Mouse (Mus musculus) lung, postnatal 0 days (tissue): Measurements from ENCODE around the gene Lefty1. TPM values are rescaled to one million over a fixed set of nuclear protein-coding genes. Genes with fewer than 3 reads are reported as not detected.
A peak's percentile ranks its signal among the peaks of the same experiment; 100 is the strongest.

Experiments
- ATAC-seq: fragments of 200-750 bp; cut with Nextera tagmentation; 2 replicates; pipeline ENCODE4 v1.8.0; 2017; ENCODE audit warnings: moderate library complexity
- DNase-seq: peaks from one replicate; pipeline ENCODE4 v3.0.0-alpha.2; 2016; ENCODE audit warnings: low spot score
- H3K27ac ChIP-seq: fragments of 300-500 bp; sonication (generic); 2 replicates; pipeline ENCODE4 v1.5.1; 2014; ENCODE audit warnings: antibody characterized with exemption, mild to moderate bottlenecking, low read length, mixed read lengths
- H3K27me3 ChIP-seq: fragments of 300-500 bp; sonication (generic); replicated peaks from 2 replicates; pipeline ENCODE4 v1.6.1; 2014; ENCODE audit warnings: low read length, mixed read lengths; ENCODE audit not compliant: insufficient read depth
- H3K36me3 ChIP-seq: fragments of 300-500 bp; sonication (generic); 2 replicates; pipeline ENCODE4 v1.6.1; 2014; ENCODE audit warnings: low read length, mixed read lengths; ENCODE audit not compliant: insufficient read depth
- H3K4me1 ChIP-seq: fragments of 300-500 bp; sonication (generic); 2 replicates; pipeline ENCODE4 v1.6.1; 2014; ENCODE audit warnings: antibody characterized with exemption, low read depth, low read length, mixed read lengths; ENCODE audit not compliant: insufficient read depth
- H3K4me2 ChIP-seq: fragments of 300-500 bp; sonication (generic); replicated peaks from 2 replicates; pipeline ENCODE4 v1.6.1; 2014; ENCODE audit warnings: low read depth, mild to moderate bottlenecking, low read length, moderate library complexity, mixed read lengths
- H3K4me3 ChIP-seq: fragments of 300-500 bp; sonication (generic); 2 replicates; pipeline ENCODE4 v1.5.1; 2014; ENCODE audit warnings: low read depth, low read length
- H3K9ac ChIP-seq: fragments of 300-500 bp; sonication (generic); replicated peaks from 2 replicates; pipeline ENCODE4 v1.6.1; 2014; ENCODE audit warnings: low read depth, mild to moderate bottlenecking
- H3K9me3 ChIP-seq: fragments of 300-500 bp; sonication (generic); 2 replicates; pipeline ENCODE4 v1.6.1; 2016; ENCODE audit warnings: low read length, mixed read lengths
- CTCF ChIP-seq: IDR thresholded peaks from 2 replicates; pipeline ENCODE4 v1.5.1; 2016; ENCODE audit warnings: antibody characterized with exemption, mild to moderate bottlenecking
- EP300 ChIP-seq: IDR thresholded peaks from 2 replicates; pipeline ENCODE4 v1.6.1; 2016; ENCODE audit warnings: antibody characterized with exemption, mild to moderate bottlenecking, control low read depth
- WGBS: fragments of 180-500 bp; shearing (Covaris S2); extraction: QIAGEN DNeasy Blood & Tissue Kit; methylation state at CpG from one replicate; pipeline ENCODE4 v1.1.7; 2014; 5-methylcytosine and 5-hydroxymethylcytosine counted together
- polyA plus RNA-seq: library from polyadenylated mRNA; unstranded; fragments of >200 nt; fragmentation: Nextera tagmentation; extraction: Ambion mirVana; gene quantifications from 2 replicates; pipeline ENCODE4 v1.2.1, GENCODE M21; 2015

Lefty1 gene
- polyA plus RNA-seq, 1 experiment from 2014 or later: 1.1 TPM

DNA sequence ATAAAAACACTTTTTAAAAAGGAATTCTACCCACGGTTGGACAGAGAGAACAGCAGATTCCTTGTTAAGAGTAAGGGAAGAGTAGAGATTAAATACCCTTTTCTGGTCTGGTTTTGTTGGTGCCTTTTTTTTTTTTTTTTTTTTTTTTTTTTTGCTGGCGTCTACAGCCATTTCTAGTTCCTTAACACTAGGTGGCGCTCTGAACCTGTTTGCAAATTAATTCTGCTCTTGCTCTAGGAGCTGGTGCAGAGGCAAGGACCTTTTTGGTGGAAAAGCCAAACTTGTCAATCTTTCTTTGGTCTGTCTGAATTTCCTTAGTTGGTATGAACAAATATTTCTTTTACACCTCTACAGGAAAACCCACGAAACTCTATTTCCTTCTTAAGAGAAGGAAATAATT lies 33.7 kb upstream of the Lefty1 start:
- Histone ChIP-seq H3K4me1 (0 out of 2 replicates have a peak, but pooled peaks cover 3% of the 10 kb centered on the region), H3K9ac (no peak overlapping the region), H3K27me3 (no peaks in the 10 kb centered on the region), H3K4me3 (no peak overlapping the region), H3K36me3 (no peaks in the 10 kb centered on the region), H3K4me2 (no peak overlapping the region), H3K9me3 (no peaks in the 10 kb centered on the region), H3K27ac (no peak overlapping the region)
- TF ChIP-seq EP300 (peak; percentile 22; the same call in 1 of the 2 replicates), CTCF (peak; percentile 78)
- 1% methylated on average over 4 of the region's 4 CpGs for WGBS
- DNase-seq (peak; percentile 89), ATAC-seq (no peak)

DNA sequence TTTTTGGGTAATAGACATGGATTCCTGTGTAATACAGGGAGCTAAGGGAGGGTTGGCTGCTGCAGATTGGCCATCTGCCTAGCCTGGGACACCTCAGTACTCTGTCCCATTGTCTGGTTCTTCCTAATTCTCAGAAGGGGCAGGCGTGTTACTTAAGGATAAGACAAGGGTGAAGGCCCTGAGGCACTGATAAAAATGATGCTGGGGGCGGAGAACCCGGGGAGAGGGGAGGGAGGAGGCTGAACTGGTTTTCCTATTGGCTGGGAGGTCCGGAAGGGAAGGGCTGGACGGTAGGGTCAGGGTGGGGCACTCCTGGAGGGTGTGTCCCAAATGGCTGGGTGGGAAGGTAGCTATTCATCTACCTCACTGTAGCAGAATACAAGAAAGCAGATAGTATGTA lies 31.9 kb upstream of the Lefty1 start:
- 0 out of 2 replicates have a peak, but pooled peaks cover 7% of the 10 kb centered on the region for H3K36me3 ChIP-seq
- no peak overlapping the region for H3K4me3 ChIP-seq
- TF ChIP-seq EP300 (no peak), CTCF (no peak)
- no peak overlapping the region for H3K9ac ChIP-seq
- no peak overlapping the region for H3K4me2 ChIP-seq
- H3K4me1 ChIP-seq: 0 out of 2 replicates have a peak, but pooled peaks cover 3% of the 10 kb centered on the region
- no peak for DNase-seq
- 22% methylated on average over 5 of the region's 5 CpGs for WGBS
- H3K27ac ChIP-seq: no peak overlapping the region
- no peak for ATAC-seq
- no peaks in the 10 kb centered on the region for H3K27me3 ChIP-seq
- H3K9me3 ChIP-seq: no peaks in the 10 kb centered on the region

DNA sequence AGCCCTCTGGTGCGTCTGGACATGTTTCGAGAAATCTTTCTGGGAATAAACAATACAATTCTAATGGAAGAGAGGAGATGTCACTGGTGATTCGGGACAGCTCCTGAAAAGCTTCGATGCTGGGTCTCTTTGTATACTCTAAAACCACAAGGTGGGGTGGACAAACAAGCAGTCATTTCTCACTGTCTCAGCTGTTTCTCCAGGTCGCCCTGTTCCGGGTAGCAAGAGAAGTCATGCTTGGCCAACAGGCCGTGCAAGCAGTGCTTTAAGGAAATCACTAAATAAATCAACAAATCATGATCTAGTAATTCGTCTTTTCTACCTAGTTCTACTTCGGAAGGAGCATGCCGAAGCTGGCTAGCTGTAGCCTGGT lies 31.2 kb upstream of the Lefty1 start:
- 25% methylated on average over 10 of the region's 10 CpGs for WGBS
- Histone ChIP-seq H3K27ac (peak overlapping the region; percentile 33; the same call in 1 of the 2 replicates), H3K36me3 (0 out of 2 replicates have a peak, but pooled peaks cover 7% of the 10 kb centered on the region), H3K4me1 (0 out of 2 replicates have a peak, but pooled peaks cover 3% of the 10 kb centered on the region), H3K9me3 (no peaks in the 10 kb centered on the region), H3K9ac (no peak overlapping the region), H3K27me3 (no peaks in the 10 kb centered on the region), H3K4me3 (0 out of 2 replicates have a peak overlapping the region, but pooled peaks have one; percentile 60), H3K4me2 (peak overlapping the region; percentile 86)
- TF ChIP-seq EP300 (no peak), CTCF (no peak)
- ATAC-seq: peak; percentile 10; the same call in 1 of the 2 replicates
- peak; percentile 13 for DNase-seq

DNA sequence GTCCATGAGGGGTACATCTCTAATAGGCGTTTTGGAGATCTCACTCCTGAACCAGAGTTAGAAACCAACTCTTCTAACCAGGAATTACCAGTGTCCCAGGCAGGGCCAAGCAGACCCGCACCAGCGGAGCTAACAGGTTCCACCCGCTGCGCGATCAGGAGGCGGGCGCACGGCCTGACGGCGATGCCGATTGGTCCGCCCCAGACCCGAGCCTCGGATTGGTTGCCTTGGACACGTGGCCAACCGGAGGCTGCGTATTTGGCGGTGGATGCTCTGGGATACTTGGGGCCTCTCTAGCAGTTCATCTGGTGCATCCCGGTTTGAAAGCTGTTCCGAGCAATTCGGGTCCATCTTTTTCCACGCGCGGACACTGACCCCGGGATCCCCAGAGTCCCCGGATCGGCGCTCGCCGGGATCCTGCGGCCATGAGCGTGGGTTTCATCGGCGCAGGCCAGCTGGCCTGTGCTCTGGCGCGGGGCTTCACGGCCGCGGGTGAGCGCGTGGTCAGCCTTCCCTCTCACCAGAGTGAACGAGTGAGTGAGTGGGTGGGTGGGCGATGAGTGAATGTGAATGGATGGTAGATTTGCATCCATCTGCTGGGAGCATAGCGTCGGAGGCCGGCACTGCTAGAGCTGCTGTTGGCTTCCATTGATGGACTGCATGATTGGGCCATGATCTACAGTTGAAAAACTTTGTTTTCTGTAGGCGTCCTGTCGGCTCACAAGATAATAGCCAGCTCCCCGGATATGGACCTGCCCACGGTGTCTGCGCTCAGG lies 30.6 kb upstream of the Lefty1 start, which contains the start of gene Pycr2:
Gene Pycr2, plus strand, starts transcription at position 255 of the 776 bp plus-strand sequence.
- no peaks in the 10 kb centered on the region for H3K9me3 ChIP-seq
- ATAC-seq: peak; percentile 99

DNA sequence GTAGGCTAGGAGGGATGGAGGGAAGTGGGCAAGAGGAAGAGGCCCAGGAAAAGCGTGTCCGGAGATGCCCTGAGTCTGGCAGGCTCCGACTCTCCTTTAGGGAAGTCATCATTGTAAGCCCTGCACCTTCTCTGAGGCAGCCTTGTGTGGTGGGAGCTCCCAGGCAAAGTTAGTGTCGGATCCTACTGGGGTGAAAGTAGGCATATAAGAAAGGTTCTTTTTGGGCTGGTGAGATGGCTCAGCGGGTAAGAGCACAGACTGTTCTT lies 30.1 kb upstream of the Lefty1 start:
- WGBS: 2% methylated on average over 5 of the region's 5 CpGs
- peak overlapping the region; percentile 86 for H3K4me2 ChIP-seq
- TF ChIP-seq CTCF (no peak), EP300 (no peak)
- peak overlapping the region; percentile 60 for H3K4me3 ChIP-seq
- no peak overlapping the region for H3K27ac ChIP-seq
- H3K4me1 ChIP-seq: 0 out of 2 replicates have a peak, but pooled peaks cover 3% of the 10 kb centered on the region
- no peaks in the 10 kb centered on the region for H3K9me3 ChIP-seq
- peak overlapping the region; percentile 58 for H3K9ac ChIP-seq
- ATAC-seq (no peak), DNase-seq (no peak)
- H3K27me3 ChIP-seq: no peaks in the 10 kb centered on the region
- H3K36me3 ChIP-seq: 0 out of 2 replicates have a peak, but pooled peaks cover 7% of the 10 kb centered on the region

More for the DNA sequence above, 30.6 kb upstream of the Lefty1 start, which contains the start of gene Pycr2:
- WGBS: 1% methylated on average over 51 of the region's 52 CpGs
- Histone ChIP-seq H3K27me3 (no peaks in the 10 kb centered on the region), H3K4me2 (peak within 1 kb of the TSS; percentile 86), H3K4me3 (peak within 1 kb of the TSS; percentile 60), H3K9ac (peak within 1 kb of the TSS; percentile 58), H3K36me3 (0 out of 2 replicates have a peak, but pooled peaks cover 7% of the 10 kb centered on the region), H3K27ac (peak within 1 kb of the TSS; percentile 33; the same call in 1 of the 2 replicates), H3K4me1 (0 out of 2 replicates have a peak, but pooled peaks cover 3% of the 10 kb centered on the region)
- peak; percentile 95 for DNase-seq
- TF ChIP-seq EP300: no peak
- no peak for TF ChIP-seq CTCF

DNA sequence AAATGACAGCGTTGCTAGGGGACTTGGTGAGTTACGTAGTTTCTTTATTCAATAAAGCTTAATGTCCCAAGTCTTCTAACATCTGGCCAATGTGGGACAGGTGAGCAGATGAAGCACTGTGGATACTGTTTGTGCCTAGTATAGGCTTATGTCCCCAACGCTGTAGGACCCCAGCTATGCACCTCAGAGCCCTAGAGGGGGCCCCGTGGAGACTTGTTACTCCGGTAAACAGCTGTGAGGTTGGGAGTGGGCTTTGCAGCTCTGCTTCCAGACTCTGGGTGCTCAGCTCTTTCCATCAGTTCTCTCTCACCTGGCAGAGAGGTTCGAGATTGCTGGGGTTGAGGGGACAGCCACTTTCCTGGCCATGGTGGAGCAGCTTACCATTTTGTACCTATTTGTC lies 29.5 kb upstream of the Lefty1 start:
- Histone ChIP-seq H3K27ac (no peak overlapping the region), H3K4me2 (no peak overlapping the region), H3K27me3 (no peaks in the 10 kb centered on the region), H3K9ac (no peak overlapping the region), H3K36me3 (0 out of 2 replicates have a peak, but pooled peaks cover 7% of the 10 kb centered on the region), H3K9me3 (no peaks in the 10 kb centered on the region), H3K4me3 (no peak overlapping the region), H3K4me1 (0 out of 2 replicates have a peak, but pooled peaks cover 3% of the 10 kb centered on the region)
- ATAC-seq (no peak), DNase-seq (no peak)
- TF ChIP-seq EP300 (no peak), CTCF (no peak)
- WGBS: 62% methylated on average over 6 of the region's 6 CpGs
